Mouse (Mus musculus): ENCODE data around the gene Kiz.

GRCm38 (mm10) chr2:146925296-146925695 is 69.6 kb downstream of the Kiz start:
- TF ChIP-seq USF2 (IDR thresholded peaks at IDR 0.05; ENCODE audit: borderline replicate concordance in 1 of 2, insufficient read depth in 1 of 2, low read depth in 1 of 2, low read length in 2 of 2), result no peak
- no peak for TF ChIP-seq POLR2AphosphoS5 (IDR thresholded peaks at IDR 0.05; ENCODE audit: borderline replicate concordance, low read depth, low read length)
- no peak for TF ChIP-seq CTCF (IDR thresholded peaks at IDR 0.05 in 2 of 3, conservative IDR thresholded peaks at IDR 0.05 in 1 of 3; ENCODE audit: control insufficient read depth in 1 of 3, insufficient read depth in 1 of 3, low read depth in 2 of 3, low read length in 3 of 3, poor library complexity in 1 of 3, severe bottlenecking in 1 of 3)
- no peak for TF ChIP-seq USF1 (IDR thresholded peaks at IDR 0.05; ENCODE audit: low read depth, low read length)
- no peak for TF ChIP-seq POLR2A (IDR thresholded peaks at IDR 0.05; ENCODE audit: control insufficient read depth in 1 of 2, insufficient read depth in 1 of 2, low read depth in 1 of 2, low read length in 2 of 2, poor library complexity in 1 of 2)
- no peak for TF ChIP-seq EP300 (IDR thresholded peaks at IDR 0.05; ENCODE audit: low read depth in 1 of 2, low read length in 2 of 2)
- no peak for TF ChIP-seq ZC3H11A (IDR thresholded peaks at IDR 0.05; ENCODE audit: low read depth, low read length)
- TF ChIP-seq MYC (IDR thresholded peaks at IDR 0.05; ENCODE audit: low read depth, low read length), result no peak

Data from MEL (cell line).